Mouse (Mus musculus) heart, embryonic 14.5 days (tissue): ENCODE data around the gene Mrpl33. TPM values are rescaled to one million over a fixed set of nuclear protein-coding genes. Genes with fewer than 3 reads are reported as not detected.

Experiments used
- ATAC-seq: fragments of 200-750 bp; cut with Nextera tagmentation; 2 replicates; pipeline ENCODE4 v1.8.0; 2017; ENCODE audit warnings: low read depth, moderate TSS enrichment; ENCODE audit not compliant: insufficient number of reproducible peaks, insufficient read depth, low FRiP score
- H3K27ac ChIP-seq, 2 experiments: fragments of 200-500 bp in 1 of 2; fragments of 300-500 bp in 1 of 2; sonication (generic) in 1 of 2; replicated peaks in 1 of 2; 2 replicates each; pipeline ENCODE4 v1.5.1; 2012 to 2014; ENCODE audit warnings: low read depth in 2 of 2, low read length in 2 of 2, control low read depth in 1 of 2, mild to moderate bottlenecking in 1 of 2, mixed read lengths in 1 of 2; ENCODE audit not compliant: control insufficient read depth in 1 of 2, insufficient read depth in 1 of 2
- H3K27me3 ChIP-seq: fragments of 300-500 bp; sonication (generic); 2 replicates; pipeline ENCODE4 v1.6.1; 2014; ENCODE audit warnings: mild to moderate bottlenecking, low read length, control low read depth; ENCODE audit not compliant: control insufficient read depth, insufficient read depth
- H3K36me3 ChIP-seq: fragments of 300-500 bp; sonication (generic); 2 replicates; pipeline ENCODE4 v1.6.1; 2014; ENCODE audit warnings: mild to moderate bottlenecking, control low read depth, low read length, mixed read lengths; ENCODE audit not compliant: control insufficient read depth, insufficient read depth
- H3K4me1 ChIP-seq, 2 experiments: fragments of 200-500 bp in 1 of 2; fragments of 300-500 bp in 1 of 2; sonication (generic) in 1 of 2; 2 replicates each; pipeline ENCODE4 v1.6.1; 2012 to 2014; ENCODE audit warnings: low read length in 2 of 2, control low read depth in 1 of 2, mixed read lengths in 1 of 2; ENCODE audit not compliant: control insufficient read depth in 2 of 2, insufficient read depth in 2 of 2
- H3K4me2 ChIP-seq: fragments of 300-500 bp; sonication (generic); 2 replicates; pipeline ENCODE4 v1.6.1; 2014; ENCODE audit warnings: mild to moderate bottlenecking, low read length
- H3K4me3 ChIP-seq, 2 experiments: fragments of 200-500 bp in 1 of 2; fragments of 300-500 bp in 1 of 2; sonication (generic) in 1 of 2; 2 replicates each; pipeline ENCODE4 v1.5.1; 2012 to 2014; ENCODE audit warnings: low read length in 2 of 2, mild to moderate bottlenecking in 2 of 2, control low read depth in 1 of 2, low read depth in 1 of 2, moderate library complexity in 1 of 2; ENCODE audit not compliant: control insufficient read depth in 1 of 2, insufficient read depth in 1 of 2
- H3K9ac ChIP-seq: fragments of 300-500 bp; sonication (generic); 2 replicates; pipeline ENCODE4 v1.6.1; 2014; ENCODE audit warnings: mild to moderate bottlenecking, low read length
- H3K9me3 ChIP-seq: fragments of 300-500 bp; sonication (generic); 2 replicates; pipeline ENCODE4 v1.6.1; 2016; ENCODE audit warnings: low read length, control low read depth; ENCODE audit not compliant: control insufficient read depth
- WGBS: fragments of 180-500 bp; shearing (Covaris S2); extraction: QIAGEN DNeasy Blood & Tissue Kit; methylation state at CpG from one replicate; pipeline ENCODE4 v1.1.7; 2014; 5-methylcytosine and 5-hydroxymethylcytosine counted together
- polyA plus RNA-seq: library from polyadenylated mRNA; unstranded; fragments of >200 nt; fragmentation: Nextera tagmentation; extraction: Ambion mirVana; gene quantifications from 2 replicates; pipeline ENCODE4 v1.2.1, GENCODE M21; 2014

Mrpl33 gene
- polyA plus RNA-seq, 1 experiment from 2014 or later = 456 TPM

DNA sequence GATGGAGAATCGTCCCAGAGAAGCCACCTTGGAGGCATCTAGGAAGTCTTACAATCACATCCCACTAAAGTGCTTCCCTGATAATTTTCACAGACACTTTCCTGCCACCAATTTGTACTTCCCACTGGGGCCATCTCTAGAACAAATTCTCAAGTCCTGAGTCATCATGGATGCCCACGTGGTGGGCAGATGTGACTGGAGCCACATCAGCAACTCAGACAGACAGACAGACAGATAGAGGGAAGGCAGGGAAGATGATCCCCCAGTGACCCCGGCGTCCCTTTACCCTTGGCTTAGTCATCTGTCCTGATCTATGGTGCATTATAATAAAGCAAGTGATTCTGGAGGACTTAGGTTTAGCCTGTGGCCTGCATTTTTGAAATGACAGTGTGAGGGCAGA lies 47.5 kb downstream of the Mrpl33 start:
- Histone ChIP-seq H3K9me3 (no peaks in the 10 kb centered on the region), H3K36me3 (peaks cover 6% of the 10 kb centered on the region; the same call in 1 of the 2 replicates), H3K4me3 (no peak overlapping the region), H3K27me3 (no peaks in the 10 kb centered on the region), H3K4me1 (peaks cover 11 to 24% of the 10 kb centered on the region in 2 experiments), H3K4me2 (no peak overlapping the region), H3K27ac (peak overlapping the region; percentile 85 to 91), H3K9ac (peak overlapping the region; percentile 40)
- no peak for ATAC-seq
- 56% methylated on average over 4 of the region's 4 CpGs for WGBS

DNA sequence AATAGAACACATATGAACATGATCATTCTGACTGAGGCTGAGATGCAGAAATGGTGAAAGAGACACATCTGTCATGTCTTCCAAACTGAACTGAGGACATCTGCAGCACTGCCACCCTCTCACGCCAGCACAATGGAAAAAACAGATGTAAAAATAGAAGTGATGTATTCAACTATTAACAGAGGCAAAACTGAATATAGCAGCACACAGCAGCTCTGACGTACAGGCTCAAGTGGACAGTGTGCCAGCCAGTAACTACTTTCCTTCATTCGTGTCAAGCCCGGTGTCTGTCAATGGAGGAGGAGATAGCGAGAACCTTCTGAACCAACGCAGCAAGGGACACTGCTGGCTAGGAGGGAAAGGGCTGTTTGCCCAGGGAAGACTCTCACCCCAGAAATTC lies 48.1 kb downstream of the Mrpl33 start:
- peaks cover 11 to 24% of the 10 kb centered on the region in 2 experiments for H3K4me1 ChIP-seq
- 32% methylated on average over 6 of the region's 6 CpGs for WGBS
- no peak overlapping the region for H3K4me2 ChIP-seq
- no peak overlapping the region for H3K4me3 ChIP-seq
- peak overlapping the region; percentile 85 to 91 for H3K27ac ChIP-seq
- peaks cover 6% of the 10 kb centered on the region; the same call in 1 of the 2 replicates for H3K36me3 ChIP-seq
- H3K27me3 ChIP-seq = no peaks in the 10 kb centered on the region
- ATAC-seq = peak; percentile 75; the same call in 1 of the 2 replicates
- peak overlapping the region; percentile 40; the same call in 1 of the 2 replicates for H3K9ac ChIP-seq
- H3K9me3 ChIP-seq = no peaks in the 10 kb centered on the region

DNA sequence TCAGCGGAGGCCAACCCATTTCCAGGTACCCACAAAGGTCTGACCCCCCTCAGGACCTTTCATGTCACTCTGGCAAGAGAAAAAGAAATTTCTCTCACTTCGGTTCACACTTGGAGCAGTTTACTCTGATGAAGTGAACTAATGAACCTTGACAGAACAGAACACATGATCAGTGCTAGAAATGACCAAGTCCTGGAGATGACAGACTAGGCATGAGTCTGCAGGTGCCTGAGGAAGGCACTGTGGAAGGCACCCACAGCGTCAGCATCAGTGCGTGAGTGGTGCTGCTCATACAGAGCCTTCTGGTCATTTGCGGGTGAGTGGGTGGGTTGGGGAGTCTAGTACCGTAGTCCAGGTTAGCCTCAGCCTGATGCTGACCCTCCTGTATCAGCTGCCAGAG lies 49.1 kb downstream of the Mrpl33 start:
- no peak for ATAC-seq
- Histone ChIP-seq H3K4me2 (no peak overlapping the region), H3K27me3 (no peaks in the 10 kb centered on the region), H3K4me1 (peaks cover 11 to 24% of the 10 kb centered on the region in 2 experiments), H3K9me3 (no peaks in the 10 kb centered on the region), H3K4me3 (no peak overlapping the region), H3K27ac (peak overlapping the region in 1 of 2 experiments; percentile 85; a peak in 2 of 4 replicates), H3K9ac (no peak overlapping the region), H3K36me3 (peaks cover 3% of the 10 kb centered on the region; the same call in 1 of the 2 replicates)
- WGBS = 91% methylated on average over 6 of the region's 6 CpGs

DNA sequence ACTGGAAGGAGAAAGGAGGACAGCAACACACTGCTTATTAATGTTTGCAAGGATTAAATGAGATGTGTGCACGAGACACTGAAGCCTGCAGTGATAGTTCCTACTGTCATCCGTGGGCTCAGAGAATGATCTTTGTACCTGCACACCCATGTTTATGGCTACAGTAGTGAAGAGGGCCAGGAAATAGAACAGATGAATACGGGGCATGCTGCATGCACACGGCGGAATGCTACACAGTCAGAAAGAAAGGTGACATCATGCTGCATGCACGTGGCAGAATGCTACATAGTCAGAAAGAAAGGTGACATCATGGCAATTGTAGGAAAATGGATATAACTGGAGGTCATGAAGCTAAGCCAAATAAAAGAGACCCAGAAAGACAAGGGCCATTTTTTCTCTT lies 49.8 kb downstream of the Mrpl33 start:
- Histone ChIP-seq H3K36me3 (no peaks in the 10 kb centered on the region), H3K4me3 (no peak overlapping the region), H3K27me3 (no peaks in the 10 kb centered on the region), H3K4me2 (no peak overlapping the region), H3K27ac (no peak overlapping the region; a peak in 2 of 4 replicates), H3K9ac (no peak overlapping the region), H3K9me3 (no peaks in the 10 kb centered on the region), H3K4me1 (peaks cover 11 to 24% of the 10 kb centered on the region in 2 experiments)
- no peak for ATAC-seq
- 64% methylated on average over 6 of the region's 6 CpGs for WGBS

DNA sequence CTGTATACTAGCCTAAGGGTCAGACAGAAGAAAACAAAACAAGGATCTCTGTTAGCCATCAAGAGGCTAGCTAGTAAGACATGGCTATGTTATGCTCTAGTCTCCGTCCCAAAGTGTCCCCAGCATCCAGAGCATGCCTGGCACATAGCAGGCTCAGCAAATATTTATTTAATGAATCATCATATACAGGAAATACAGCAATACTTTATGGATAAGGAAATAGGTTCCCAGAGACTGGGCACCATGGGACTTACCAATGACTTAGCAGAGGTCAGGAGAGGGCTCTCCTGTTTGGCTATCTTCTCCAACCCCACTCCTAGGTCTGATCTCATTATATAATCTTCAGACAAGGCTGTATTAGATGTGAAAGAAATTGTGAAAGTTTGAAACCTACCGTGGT lies 50.6 kb downstream of the Mrpl33 start:
- no peak overlapping the region for H3K27ac ChIP-seq
- no peaks in the 10 kb centered on the region for H3K27me3 ChIP-seq
- no peak overlapping the region for H3K4me3 ChIP-seq
- no peaks in the 10 kb centered on the region for H3K36me3 ChIP-seq
- H3K4me2 ChIP-seq = no peak overlapping the region
- H3K9me3 ChIP-seq = no peaks in the 10 kb centered on the region
- no peak overlapping the region for H3K9ac ChIP-seq
- H3K4me1 ChIP-seq = peaks cover 11 to 24% of the 10 kb centered on the region in 2 experiments
- WGBS = 74% methylated on average over 2 of the region's 2 CpGs
- ATAC-seq = no peak

DNA sequence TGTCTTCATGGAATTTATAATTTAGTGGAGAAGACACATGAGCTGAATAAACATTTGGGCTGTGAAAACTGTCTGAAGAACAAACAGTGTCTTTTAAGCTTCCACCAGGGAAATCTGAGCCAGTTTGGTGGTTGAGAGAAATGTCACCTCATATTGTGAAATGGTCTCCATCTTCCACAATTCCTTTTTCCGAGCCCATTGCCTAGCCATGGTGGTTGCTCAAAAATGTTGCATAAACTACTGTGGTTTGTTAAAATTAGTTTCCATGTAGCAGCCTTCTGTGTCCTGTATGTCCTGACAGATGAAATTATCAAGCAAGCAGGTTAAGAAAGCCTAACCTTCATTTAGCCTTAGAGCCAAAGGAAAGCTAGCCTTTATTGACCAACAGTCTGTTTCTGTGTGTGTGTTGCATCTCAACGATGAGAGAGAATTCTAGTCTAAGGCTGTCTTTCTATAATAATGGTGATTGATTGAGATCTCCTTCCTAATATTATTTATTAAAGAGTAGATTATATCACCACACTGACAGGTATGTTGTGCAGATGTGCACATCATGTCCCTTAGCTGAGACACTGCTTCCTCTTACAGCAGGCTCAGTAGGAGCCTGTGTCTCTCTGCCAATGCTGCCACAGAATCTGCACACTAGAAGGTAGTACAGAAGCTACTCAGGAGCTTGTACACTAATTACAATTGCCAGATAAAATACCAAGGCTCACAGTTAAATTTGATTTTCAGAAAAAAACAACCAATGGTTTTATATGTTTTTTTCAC lies 54.0 kb downstream of the Mrpl33 start:
- H3K4me3 ChIP-seq = no peak overlapping the region
- WGBS = 94% methylated on average over 2 of the region's 2 CpGs
- no peak overlapping the region for H3K4me2 ChIP-seq
- H3K27me3 ChIP-seq = no peaks in the 10 kb centered on the region
- 0 out of 2 replicates have a peak, but pooled peaks cover 6% of the 10 kb centered on the region for H3K9me3 ChIP-seq
- H3K27ac ChIP-seq = no peak overlapping the region
- no peaks in the 10 kb centered on the region for H3K36me3 ChIP-seq
- no peak for ATAC-seq
- peaks cover 0 to 3% of the 10 kb centered on the region in 2 experiments; a peak in 1 of 4 replicates for H3K4me1 ChIP-seq
- H3K9ac ChIP-seq = no peak overlapping the region

DNA sequence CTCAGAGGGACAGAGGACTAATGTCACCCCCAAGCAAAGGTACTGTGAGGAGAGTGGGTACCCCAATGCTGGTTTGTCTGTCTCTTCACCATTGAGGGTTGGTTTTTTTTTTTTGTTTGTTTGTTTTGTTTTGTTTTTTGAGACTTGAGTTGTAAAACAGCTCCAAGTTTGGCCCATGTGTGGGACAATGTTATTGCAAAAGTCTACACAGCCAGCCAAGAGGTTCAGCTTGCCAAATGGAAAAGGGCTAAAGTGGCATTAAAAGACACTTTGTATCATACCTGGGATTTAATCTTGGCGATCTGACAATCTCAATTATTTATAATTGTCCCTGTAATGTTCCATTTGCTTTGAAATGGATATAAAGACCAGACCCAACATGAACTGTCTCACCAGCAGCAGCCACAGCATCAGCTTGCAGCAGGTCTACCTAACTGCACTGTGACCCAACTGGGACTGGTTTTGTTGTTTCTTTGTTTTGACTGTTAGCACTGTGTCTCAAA lies 59.0 kb downstream of the Mrpl33 start:
- no peaks in the 10 kb centered on the region for H3K36me3 ChIP-seq
- WGBS = 70% methylated on average over 1 of the region's 1 CpGs
- H3K27me3 ChIP-seq = no peaks in the 10 kb centered on the region

More for the DNA sequence above, 59.0 kb downstream of the Mrpl33 start:
- 0 out of 2 replicates have a peak, but pooled peaks cover 6% of the 10 kb centered on the region for H3K9me3 ChIP-seq
- H3K4me2 ChIP-seq = no peak overlapping the region
- no peak overlapping the region for H3K27ac ChIP-seq
- no peaks in the 10 kb centered on the region for H3K4me1 ChIP-seq
- no peak for ATAC-seq
- H3K4me3 ChIP-seq = no peak overlapping the region
- H3K9ac ChIP-seq = no peak overlapping the region
